Mouse (Mus musculus) olfactory bulb, adult 2 months (tissue): ENCODE results near the gene Grxcr1.

ENCODE experiments used
- CTCF ChIP-seq: fragments of 200-500 bp; IDR thresholded peaks from 2 replicates; pipeline ENCODE4 v1.5.1; 2012; ENCODE audit warnings: low read depth, mild to moderate bottlenecking, low read length, moderate library complexity; ENCODE audit not compliant: insufficient read depth
- POLR2A ChIP-seq: fragments of 200-500 bp; IDR thresholded peaks from 2 replicates; pipeline ENCODE4 v1.6.1; 2012; ENCODE audit warnings: mild to moderate bottlenecking, low read depth, low read length, moderate library complexity; ENCODE audit not compliant: insufficient read depth

GRCm38 (mm10) chr5:68048783-68049182 lies 17.1 kb downstream of the Grxcr1 start:
- TF ChIP-seq CTCF (no peak), POLR2A (no peak)
